Mouse (Mus musculus) thymus, adult 2 months (tissue): Measurements from ENCODE around the gene 1700012B09Rik. TPM values are rescaled to one million over a fixed set of nuclear protein-coding genes. Genes with fewer than 3 reads are reported as not detected.
A peak's percentile ranks its signal among the peaks of the same experiment; 100 is the strongest.

ENCODE experiments used
- DNase-seq: peaks from one replicate; pipeline ENCODE4 v3.0.0; 2021
- H3K27ac ChIP-seq: fragments of 200-500 bp; 2 replicates; pipeline ENCODE4 v1.5.1; 2012; ENCODE audit warnings: low read length, control low read depth; ENCODE audit not compliant: control insufficient read depth, insufficient read depth
- H3K27me3 ChIP-seq: fragments of 200-500 bp; 2 replicates; pipeline ENCODE4 v1.6.1; 2012; ENCODE audit warnings: mild to moderate bottlenecking, low read length, moderate library complexity, mixed read lengths; ENCODE audit not compliant: control insufficient read depth, insufficient read depth
- H3K36me3 ChIP-seq: fragments of 200-500 bp; 2 replicates; pipeline ENCODE4 v1.6.1; 2012; ENCODE audit warnings: mild to moderate bottlenecking, low read length, moderate library complexity; ENCODE audit not compliant: control insufficient read depth, insufficient read depth
- H3K4me1 ChIP-seq: fragments of 200-500 bp; replicated peaks from 2 replicates; pipeline ENCODE4 v1.6.1; 2012; ENCODE audit warnings: low read length; ENCODE audit not compliant: control insufficient read depth, insufficient read depth
- H3K4me3 ChIP-seq: fragments of 200-500 bp; 2 replicates; pipeline ENCODE4 v1.5.1; 2012; ENCODE audit warnings: mild to moderate bottlenecking, low read length, control low read depth, moderate library complexity; ENCODE audit not compliant: control insufficient read depth, insufficient read depth
- CTCF ChIP-seq: fragments of 200-500 bp; IDR thresholded peaks from 2 replicates; pipeline ENCODE4 v1.5.1; 2012; ENCODE audit warnings: mild to moderate bottlenecking, control low read depth, low read length, moderate library complexity, borderline replicate concordance; ENCODE audit not compliant: control insufficient read depth, poor library complexity, insufficient read depth; ENCODE audit errors: extremely low read depth
- POLR2A ChIP-seq: fragments of 200-500 bp; IDR thresholded peaks from 2 replicates; pipeline ENCODE4 v1.6.1; 2012; ENCODE audit warnings: mild to moderate bottlenecking, low read length, control low read depth, moderate library complexity; ENCODE audit not compliant: control insufficient read depth, poor library complexity, insufficient read depth; ENCODE audit errors: extremely low read depth
- WGBS: fragments of 180-500 bp; shearing (Covaris S2); methylation state at CpG from one replicate; pipeline ENCODE4 v1.1.7; 2018; 5-methylcytosine and 5-hydroxymethylcytosine counted together
- polyA plus RNA-seq: library from polyadenylated mRNA; depleted of rRNA; stranded (reverse); fragments of >200 nt; gene quantifications from 2 replicates; pipeline ENCODE4 v1.2.3, GENCODE M21; 2012

1700012B09Rik gene
- polyA plus RNA-seq, 1 experiment = 0.19 TPM

GRCm38 (mm10) chr9:14730941-14731541 is 39.8 kb downstream of the 1700012B09Rik start:
- WGBS = 55% methylated on average over 9 of the region's 9 CpGs
- TF ChIP-seq CTCF = no peak
- TF ChIP-seq POLR2A = no peak
- H3K27ac ChIP-seq = no peak overlapping the region
- no peaks in the 10 kb centered on the region for H3K27me3 ChIP-seq
- H3K4me1 ChIP-seq = peaks cover 6% of the 10 kb centered on the region; the same call in 1 of the 2 replicates
- H3K4me3 ChIP-seq = no peak overlapping the region
- H3K36me3 ChIP-seq = no peaks in the 10 kb centered on the region
- peak; percentile 21 for DNase-seq

GRCm38 (mm10) chr9:14728365-14728764 is 42.5 kb downstream of the 1700012B09Rik start:
- Histone ChIP-seq H3K36me3 (no peaks in the 10 kb centered on the region), H3K4me1 (peaks cover 6% of the 10 kb centered on the region; the same call in 1 of the 2 replicates), H3K27me3 (no peaks in the 10 kb centered on the region), H3K4me3 (no peak overlapping the region), H3K27ac (no peak overlapping the region)
- no peak for DNase-seq
- WGBS = 95% methylated on average over 4 of the region's 4 CpGs
- TF ChIP-seq CTCF = no peak
- no peak for TF ChIP-seq POLR2A

GRCm38 (mm10) chr9:14726629-14727028 is 44.2 kb downstream of the 1700012B09Rik start:
- Histone ChIP-seq H3K4me1 (peaks cover 6% of the 10 kb centered on the region; the same call in 1 of the 2 replicates), H3K4me3 (no peak overlapping the region), H3K27ac (no peak overlapping the region), H3K27me3 (no peaks in the 10 kb centered on the region), H3K36me3 (no peaks in the 10 kb centered on the region)
- no peak for TF ChIP-seq POLR2A
- no peak for TF ChIP-seq CTCF
- 96% methylated on average over 4 of the region's 4 CpGs for WGBS
- no peak for DNase-seq

- no peak for DNase-seq
- Histone ChIP-seq H3K27me3 (no peaks in the 10 kb centered on the region), H3K27ac (no peak overlapping the region), H3K4me1 (peaks cover 3% of the 10 kb centered on the region; the same call in 1 of the 2 replicates), H3K36me3 (no peaks in the 10 kb centered on the region), H3K4me3 (no peak overlapping the region)
- TF ChIP-seq POLR2A = no peak
- TF ChIP-seq CTCF = no peak
- 93% methylated on average over 6 of the region's 6 CpGs for WGBS
These were observed 44.8 kb downstream of the 1700012B09Rik start for GRCm38 (mm10) chr9:14726005-14726404.

- 41% methylated on average over 5 of the region's 5 CpGs for WGBS
- DNase-seq = no peak
- H3K4me3 ChIP-seq = no peak overlapping the region
- no peak overlapping the region for H3K27ac ChIP-seq
- H3K36me3 ChIP-seq = no peaks in the 10 kb centered on the region
- no peaks in the 10 kb centered on the region for H3K27me3 ChIP-seq
- TF ChIP-seq POLR2A (no peak), CTCF (no peak)
- H3K4me1 ChIP-seq = no peaks in the 10 kb centered on the region
These were observed 45.9 kb downstream of the 1700012B09Rik start for GRCm38 (mm10) chr9:14724755-14725420.

GRCm38 (mm10) chr9:14721610-14722009 is 49.2 kb downstream of the 1700012B09Rik start:
- Histone ChIP-seq H3K4me3 (no peak overlapping the region), H3K4me1 (peaks cover 5% of the 10 kb centered on the region; the same call in 1 of the 2 replicates), H3K27ac (no peak overlapping the region), H3K36me3 (no peaks in the 10 kb centered on the region), H3K27me3 (no peaks in the 10 kb centered on the region)
- TF ChIP-seq POLR2A = no peak
- no peak for TF ChIP-seq CTCF
- WGBS = 88% methylated on average over 5 of the region's 5 CpGs
- no peak for DNase-seq
